Mouse (Mus musculus) mouse trophoblast stem cell (cell line): ENCODE measurements around the gene Rpp25.

Experiments
- in situ Hi-C, 2 experiments: fragments of 300-500 bp; cut with MseI, MboI; formaldehyde crosslinking; loops; 2 replicates in 1 of 2; 3 replicates in 1 of 2; pipeline ENCODE4 v1.15.1; 2025

Rpp25 gene

GRCm38 (mm10) chr9:57553119-57553518 lies 49.3 kb downstream of the Rpp25 start:
- in situ Hi-C loops = no loop called here

DNA sequence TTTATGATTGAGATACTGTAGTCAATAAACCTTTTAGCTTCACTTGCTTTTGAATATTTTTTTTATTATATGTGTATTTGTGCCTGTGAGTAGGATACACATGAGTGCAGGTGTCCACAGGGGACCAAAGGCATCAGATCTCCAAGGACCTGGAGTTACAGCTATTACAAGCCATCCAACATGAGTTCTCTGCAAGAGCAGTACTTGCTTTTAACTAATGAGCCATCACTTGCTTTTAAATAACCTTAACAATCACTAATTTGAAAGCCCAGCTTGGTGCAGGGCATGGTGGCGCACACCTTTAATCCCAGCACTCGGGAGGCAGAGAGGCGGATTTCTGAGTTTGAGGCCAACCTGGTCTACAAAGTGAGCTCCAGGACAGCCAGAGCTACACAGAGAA lies 50.9 kb downstream of the Rpp25 start:
- in situ Hi-C loops = no loop called here
